Mouse (Mus musculus) lung, embryonic 14.5 days (tissue): ENCODE results near the gene Gm16181. TPM values are rescaled to one million over a fixed set of nuclear protein-coding genes. Genes with fewer than 3 reads are reported as not detected.
A peak's percentile ranks its signal among the peaks of the same experiment; 100 is the strongest.

Experiments
- ATAC-seq: fragments of 200-750 bp; cut with Nextera tagmentation; 2 replicates; pipeline ENCODE4 v1.8.0; 2017; ENCODE audit warnings: mild to moderate bottlenecking, moderate TSS enrichment, moderate library complexity; ENCODE audit not compliant: insufficient read depth
- DNase-seq: peaks from one replicate; pipeline ENCODE4 v3.0.0-alpha.2; 2015
- H3K27ac ChIP-seq: fragments of 300-500 bp; sonication (generic); 2 replicates; pipeline ENCODE4 v1.5.1; 2014; ENCODE audit warnings: low read depth, mild to moderate bottlenecking, moderate library complexity
- H3K27me3 ChIP-seq: fragments of 300-500 bp; sonication (generic); 2 replicates; pipeline ENCODE4 v1.6.1; 2014; ENCODE audit warnings: low read length, control low read depth; ENCODE audit not compliant: insufficient read depth
- H3K36me3 ChIP-seq: fragments of 300-500 bp; sonication (generic); 2 replicates; pipeline ENCODE4 v1.6.1; 2014; ENCODE audit warnings: control low read depth; ENCODE audit not compliant: insufficient read depth
- H3K4me1 ChIP-seq: fragments of 300-500 bp; sonication (generic); 2 replicates; pipeline ENCODE4 v1.6.1; 2014; ENCODE audit warnings: antibody characterized with exemption, control low read depth; ENCODE audit not compliant: insufficient read depth
- H3K4me2 ChIP-seq: fragments of 300-500 bp; sonication (generic); 2 replicates; pipeline ENCODE4 v1.6.1; 2014; ENCODE audit warnings: mild to moderate bottlenecking
- H3K4me3 ChIP-seq: fragments of 300-500 bp; sonication (generic); 2 replicates; pipeline ENCODE4 v1.5.1; 2014; ENCODE audit warnings: low read depth, low read length
- H3K9ac ChIP-seq: fragments of 300-500 bp; sonication (generic); 2 replicates; pipeline ENCODE4 v1.6.1; 2014
- H3K9me3 ChIP-seq: fragments of 300-500 bp; sonication (generic); 2 replicates; pipeline ENCODE4 v1.6.1; 2016; ENCODE audit warnings: low read depth, low read length, control low read depth
- CTCF ChIP-seq: IDR thresholded peaks from 2 replicates; pipeline ENCODE4 v1.5.1; 2016; ENCODE audit warnings: antibody characterized with exemption, low read depth
- WGBS: fragments of 180-500 bp; shearing (Covaris S2); extraction: QIAGEN DNeasy Blood & Tissue Kit; methylation state at CpG from one replicate; pipeline ENCODE4 v1.1.7; 2014; 5-methylcytosine and 5-hydroxymethylcytosine counted together
- polyA plus RNA-seq: library from polyadenylated mRNA; unstranded; fragments of >200 nt; fragmentation: Nextera tagmentation; extraction: Ambion mirVana; gene quantifications from 2 replicates; pipeline ENCODE4 v1.2.1, GENCODE M21; 2014

Gene Gm16181
- polyA plus RNA-seq: 0.37 and 0.70 TPM in 2 replicates

- Histone ChIP-seq H3K4me3 (no peak within 1 kb of the TSS), H3K27me3 (no peaks in the 10 kb centered on the region), H3K36me3 (peaks cover 27% of the 10 kb centered on the region), H3K4me1 (no peaks in the 10 kb centered on the region), H3K9me3 (no peaks in the 10 kb centered on the region), H3K27ac (peak within 1 kb of the TSS; percentile 78; the same call in 1 of the 2 replicates), H3K4me2 (no peak within 1 kb of the TSS), H3K9ac (peak within 1 kb of the TSS; percentile 20; the same call in 1 of the 2 replicates)
- DNase-seq (peak; percentile 61), ATAC-seq (peak; percentile 50)
- 54% methylated on average over 28 of the region's 28 CpGs for WGBS
- no peak for TF ChIP-seq CTCF
These were observed at the start of gene Gm16181 for GRCm38 (mm10) chr17:35220156-35220952. Gene Gm16181, plus strand, starts transcription at chr17:35220834.

GRCm38 (mm10) chr17:35172445-35173234, 48.0 kb upstream of the Gm16181 start:
- no peak for DNase-seq
- H3K9ac ChIP-seq: no peak overlapping the region; the same call in 1 of the 2 replicates
- no peaks in the 10 kb centered on the region for H3K36me3 ChIP-seq
- 55% methylated on average over 11 of the region's 11 CpGs for WGBS
- no peaks in the 10 kb centered on the region for H3K4me1 ChIP-seq
- no peak overlapping the region for H3K4me3 ChIP-seq
- no peaks in the 10 kb centered on the region for H3K27me3 ChIP-seq
- no peaks in the 10 kb centered on the region for H3K9me3 ChIP-seq
- no peak for TF ChIP-seq CTCF
- H3K4me2 ChIP-seq: no peak overlapping the region
- no peak for ATAC-seq
- no peak overlapping the region for H3K27ac ChIP-seq

- H3K27ac ChIP-seq: no peak overlapping the region
- 67% methylated on average over 3 of the region's 3 CpGs for WGBS
- H3K36me3 ChIP-seq: no peaks in the 10 kb centered on the region
- ATAC-seq (no peak), DNase-seq (no peak)
- H3K9ac ChIP-seq: no peak overlapping the region
- H3K27me3 ChIP-seq: no peaks in the 10 kb centered on the region
- no peaks in the 10 kb centered on the region for H3K9me3 ChIP-seq
- H3K4me3 ChIP-seq: no peak overlapping the region
- no peak overlapping the region for H3K4me2 ChIP-seq
- no peaks in the 10 kb centered on the region for H3K4me1 ChIP-seq
- TF ChIP-seq CTCF: no peak
These were observed 47.3 kb upstream of the Gm16181 start for GRCm38 (mm10) chr17:35173329-35173728.

GRCm38 (mm10) chr17:35174201-35174977, 46.2 kb upstream of the Gm16181 start:
- Histone ChIP-seq H3K4me3 (no peak overlapping the region), H3K36me3 (no peaks in the 10 kb centered on the region), H3K4me1 (no peaks in the 10 kb centered on the region), H3K27me3 (no peaks in the 10 kb centered on the region), H3K27ac (no peak overlapping the region), H3K9ac (no peak overlapping the region), H3K4me2 (no peak overlapping the region), H3K9me3 (no peaks in the 10 kb centered on the region)
- DNase-seq (no peak), ATAC-seq (no peak)
- no peak for TF ChIP-seq CTCF
- WGBS: 54% methylated on average over 8 of the region's 8 CpGs

GRCm38 (mm10) chr17:35175382-35175781, 45.3 kb upstream of the Gm16181 start:
- Histone ChIP-seq H3K27me3 (no peaks in the 10 kb centered on the region), H3K4me2 (no peak overlapping the region), H3K36me3 (no peaks in the 10 kb centered on the region), H3K27ac (no peak overlapping the region), H3K9me3 (no peaks in the 10 kb centered on the region), H3K9ac (no peak overlapping the region), H3K4me3 (no peak overlapping the region), H3K4me1 (no peaks in the 10 kb centered on the region)
- no peak for ATAC-seq
- WGBS: 75% methylated on average over 6 of the region's 6 CpGs
- no peak for DNase-seq
- TF ChIP-seq CTCF: no peak

- H3K4me1 ChIP-seq: no peaks in the 10 kb centered on the region
- H3K9me3 ChIP-seq: no peaks in the 10 kb centered on the region
- H3K4me3 ChIP-seq: no peak within 1 kb of the TSS
- TF ChIP-seq CTCF: no peak
- no peak within 1 kb of the TSS for H3K27ac ChIP-seq
- no peaks in the 10 kb centered on the region for H3K36me3 ChIP-seq
- H3K27me3 ChIP-seq: no peaks in the 10 kb centered on the region
- no peak for ATAC-seq
- no peak within 1 kb of the TSS for H3K9ac ChIP-seq
- no peak for DNase-seq
- WGBS: 63% methylated on average over 2 of the region's 2 CpGs
- no peak within 1 kb of the TSS for H3K4me2 ChIP-seq
These were observed 44.7 kb upstream of the Gm16181 start, which contains the start of gene Aif1 for GRCm38 (mm10) chr17:35175968-35176367. Gene Aif1, minus strand, starts transcription at chr17:35176068.
